8 mouse cellular contexts compared by ENCODE assay signal in genomic region chr10:68279516-68280501, GRCm38 (mm10). TPM values are rescaled to one million over a fixed set of nuclear protein-coding genes. Genes with fewer than 3 reads are reported as not detected.
DNase-seq lines count a peak whose midpoint lies in the region; ATAC-seq and TF ChIP-seq lines count a peak whose summit lies in the region.

No protein-coding gene starts in this region.

- peak; percentile 60 for TF ChIP-seq POLR2A in CH12.LX (IDR thresholded peaks at IDR 0.05; ENCODE audit: low read depth, low read length)
- TF ChIP-seq POLR2A in lung, adult 2 months (IDR thresholded peaks at IDR 0.05; ENCODE audit: borderline replicate concordance, extremely low read depth, low read depth, low read length) = peak; percentile 75; the same call in 1 of the 2 replicates

- no peak; the same call in 1 of the 2 replicates for TF ChIP-seq RAD21 in CH12.LX (IDR thresholded peaks at IDR 0.05; ENCODE audit: low read depth, low read length)

- under 1% methylated on average over 41 of the region's 41 CpGs for WGBS in forebrain, embryonic 15.5 days
- under 1% methylated on average over 41 of the region's 41 CpGs for WGBS in lung, adult 2 months
- WGBS in neural tube, embryonic 15.5 days = under 1% methylated on average over 41 of the region's 41 CpGs

- dilution Hi-C loops in CH12.LX (cut with MboI; ENCODE audit: extremely low pct_ligation_motif_present, extremely low pct_unique_long_range_greater_than_20kb, low sequenced_read_pairs) = no loop called here

- intact Hi-C loops in heart, postnatal 14 days (cut with DNase I) = loop anchor here (2.0 to 5.0 kb wide), 7 partner anchors 43 to 408 kb away; no protein-coding TSS in a partner anchor

- peak overlapping the region; percentile 83 for H3K9ac ChIP-seq in CH12.LX (ENCODE audit: insufficient read depth, low read depth)
- H3K9ac ChIP-seq in forebrain, embryonic 15.5 days (replicated peaks) = peak overlapping the region; percentile 55
- H3K9ac ChIP-seq in neural tube, embryonic 15.5 days (replicated peaks) = peak overlapping the region; percentile 64

- H3K27ac ChIP-seq in CH12.LX (ENCODE audit: insufficient read depth, low read depth) = peak overlapping the region; percentile 61
- peak overlapping the region; percentile 52 for H3K27ac ChIP-seq in brown adipose tissue, adult 24 weeks (replicated peaks; ENCODE audit: low read depth, low read length)
- peak overlapping the region; percentile 91 for H3K27ac ChIP-seq in forebrain, embryonic 15.5 days (replicated peaks)
- H3K27ac ChIP-seq in neural tube, embryonic 15.5 days (replicated peaks) = peak overlapping the region; percentile 92

- no peaks in the 10 kb centered on the region for H3K27me3 ChIP-seq in CH12.LX (replicated peaks)
- no peaks in the 10 kb centered on the region for H3K27me3 ChIP-seq in forebrain, embryonic 15.5 days
- no peaks in the 10 kb centered on the region for H3K27me3 ChIP-seq in neural tube, embryonic 15.5 days (replicated peaks)

- no peaks in the 10 kb centered on the region for H3K9me3 ChIP-seq in CH12.LX (replicated peaks; ENCODE audit: low read length)
- H3K9me3 ChIP-seq in forebrain, embryonic 15.5 days = no peaks in the 10 kb centered on the region
- H3K9me3 ChIP-seq in neural tube, embryonic 15.5 days (replicated peaks) = no peaks in the 10 kb centered on the region

- peak overlapping the region; percentile 92 for H3K4me2 ChIP-seq in CH12.LX (ENCODE audit: insufficient read depth, low read depth, poor library complexity, severe bottlenecking)
- H3K4me2 ChIP-seq in forebrain, embryonic 15.5 days (replicated peaks) = peak overlapping the region; percentile 97
- H3K4me2 ChIP-seq in neural tube, embryonic 15.5 days = peak overlapping the region; percentile 92

- ATAC-seq in forebrain, embryonic 15.5 days (replicated peaks) = peak; percentile 14; the same call in 1 of the 2 replicates
- ATAC-seq in neural tube, embryonic 15.5 days (ENCODE audit: low FRiP score) = 0 out of 2 replicates have a peak, but pooled peaks have one; percentile 32

- no peaks in the 10 kb centered on the region; the same call in 1 of the 2 replicates for H3K79me2 ChIP-seq in CH12.LX (replicated peaks; ENCODE audit: control insufficient read depth, extremely low read depth, insufficient read depth, poor library complexity, severe bottlenecking)

- H3K4me3 ChIP-seq in CH12.LX (replicated peaks in 1 of 3; ENCODE audit: low read depth in 2 of 3, low read length in 2 of 3, poor library complexity in 1 of 3) = peak overlapping the region; percentile 63 to 81 (median 68)
- H3K4me3 ChIP-seq in brown adipose tissue, adult 24 weeks (ENCODE audit: insufficient read depth, low read depth, low read length) = peak overlapping the region; percentile 74
- peak overlapping the region; percentile 70 for H3K4me3 ChIP-seq in forebrain, embryonic 15.5 days
- peak overlapping the region; percentile 84 for H3K4me3 ChIP-seq in lung, adult 2 months (replicated peaks; ENCODE audit: extremely low read depth, low read depth, low read length)
- peak overlapping the region; percentile 67 for H3K4me3 ChIP-seq in neural tube, embryonic 15.5 days (replicated peaks)

- peaks cover 5 to 26% of the 10 kb centered on the region in 2 experiments; a peak in 3 of 4 replicates for H3K4me1 ChIP-seq in CH12.LX (ENCODE audit: control insufficient read depth in 1 of 2, insufficient read depth in 2 of 2)
- no peaks in the 10 kb centered on the region for H3K4me1 ChIP-seq in brown adipose tissue, adult 24 weeks (ENCODE audit: control insufficient read depth, insufficient read depth, insufficient read length, low read length)
- peaks cover 57% of the 10 kb centered on the region for H3K4me1 ChIP-seq in forebrain, embryonic 15.5 days
- no peaks in the 10 kb centered on the region for H3K4me1 ChIP-seq in lung, adult 2 months (ENCODE audit: control insufficient read depth, insufficient read depth, low read length)
- H3K4me1 ChIP-seq in neural tube, embryonic 15.5 days = peaks cover 42% of the 10 kb centered on the region

- no peak for TF ChIP-seq CTCF in CH12.LX (conservative IDR thresholded peaks at IDR 0.05 in 1 of 2, IDR thresholded peaks at IDR 0.05 in 1 of 2; ENCODE audit: low read depth in 2 of 2, low read length in 2 of 2)
- TF ChIP-seq CTCF in lung, adult 2 months (IDR thresholded peaks at IDR 0.05; ENCODE audit: insufficient read depth, low read length) = no peak

- TF ChIP-seq EP300 in CH12.LX (IDR thresholded peaks at IDR 0.05; ENCODE audit: low read length) = peak; percentile 50; the same call in 1 of the 2 replicates

- H3K36me3 ChIP-seq in CH12.LX (replicated peaks in 1 of 2; ENCODE audit: control insufficient read depth in 1 of 2, insufficient read depth in 1 of 2, low read length in 1 of 2) = no peaks in the 10 kb centered on the region
- no peaks in the 10 kb centered on the region for H3K36me3 ChIP-seq in forebrain, embryonic 15.5 days
- no peaks in the 10 kb centered on the region for H3K36me3 ChIP-seq in neural tube, embryonic 15.5 days

- peak; percentile 41 for DNase-seq in CH12.LX (ENCODE audit: extremely low read depth)
- peak; percentile 75 to 79 for DNase-seq in heart, postnatal 14 days
- DNase-seq in layer of hippocampus, adult 18-20 months (ENCODE audit: low spot score in 2 of 2) = peak; percentile 68 to 78
- DNase-seq in lung, adult 2 months = peak; percentile 71
- DNase-seq in thymus, postnatal 0 days (ENCODE audit: low spot score) = peak; percentile 51

- in situ Hi-C loops in CH12.LX (cut with MboI; ENCODE audit: low pct_ligation_motif_present, low pct_unique_long_range_greater_than_20kb, low sequenced_read_pairs) = loop anchor here (10.0 kb wide), 1 partner anchor 115 kb away; no protein-coding TSS in a partner anchor

TF ChIP-seq in CH12.LX, 34 proteins besides CTCF, POLR2A, EP300 and RAD21 (continues in another document):
- no peak for TF ChIP-seq ZKSCAN1 (IDR thresholded peaks at IDR 0.05; ENCODE audit: borderline replicate concordance, low read depth, low read length)
- TF ChIP-seq USF1 (IDR thresholded peaks at IDR 0.05; ENCODE audit: low read depth, low read length) = no peak
- peak; percentile 32; the same call in 1 of the 2 replicates for TF ChIP-seq NELFE (IDR thresholded peaks at IDR 0.05; ENCODE audit: low read depth, low read length)
- no peak for TF ChIP-seq RCOR1 (conservative IDR thresholded peaks at IDR 0.05; ENCODE audit: low read depth, low read length)
- no peak for TF ChIP-seq POLR2AphosphoS2 (IDR thresholded peaks at IDR 0.05; ENCODE audit: low read depth, low read length)
- peak; percentile 48; the same call in 1 of the 2 replicates for TF ChIP-seq TBP (conservative IDR thresholded peaks at IDR 0.05; ENCODE audit: low read depth, low read length)
- TF ChIP-seq UBTF (IDR thresholded peaks at IDR 0.05; ENCODE audit: low read depth, low read length) = no peak
- no peak for TF ChIP-seq ZNF384 (IDR thresholded peaks at IDR 0.05; ENCODE audit: low read depth, low read length)
- TF ChIP-seq MAX (IDR thresholded peaks at IDR 0.05; ENCODE audit: low read length) = 0 out of 2 replicates have a peak, but pooled peaks have one; percentile 17
- peak; percentile 23; the same call in 1 of the 2 replicates for TF ChIP-seq IRF4 (IDR thresholded peaks at IDR 0.05; ENCODE audit: low read depth, low read length)
- no peak for TF ChIP-seq PAX5 (IDR thresholded peaks at IDR 0.05; ENCODE audit: low read length)
- no peak for TF ChIP-seq JUND (conservative IDR thresholded peaks at IDR 0.05; ENCODE audit: low read depth, low read length)
- TF ChIP-seq BHLHE40 (IDR thresholded peaks at IDR 0.05; ENCODE audit: low read depth, low read length) = no peak
- TF ChIP-seq ELF1 (IDR thresholded peaks at IDR 0.05; ENCODE audit: low read depth, low read length) = peak; percentile 42; the same call in 1 of the 2 replicates
- TF ChIP-seq JUN (IDR thresholded peaks at IDR 0.05; ENCODE audit: insufficient read depth, low read depth, low read length) = no peak
- no peak for TF ChIP-seq ZMIZ1 (IDR thresholded peaks at IDR 0.05; ENCODE audit: low read depth, low read length)
- TF ChIP-seq CHD2 (IDR thresholded peaks at IDR 0.05; ENCODE audit: low read length) = 0 out of 2 replicates have a peak, but pooled peaks have one; percentile 5
- peak; percentile 38; the same call in 1 of the 2 replicates for TF ChIP-seq CHD1 (IDR thresholded peaks at IDR 0.05; ENCODE audit: low read depth, low read length)
- 0 out of 2 replicates have a peak, but pooled peaks have one; percentile 49 for TF ChIP-seq MXI1 (IDR thresholded peaks at IDR 0.05; ENCODE audit: low read depth, low read length)
- no peak for TF ChIP-seq KAT2A (IDR thresholded peaks at IDR 0.05; ENCODE audit: insufficient replicate concordance, low read length)
- TF ChIP-seq HCFC1 (IDR thresholded peaks at IDR 0.05; ENCODE audit: low read depth, low read length) = no peak
- no peak for TF ChIP-seq SMC3 (IDR thresholded peaks at IDR 0.05; ENCODE audit: low read depth, low read length)
- TF ChIP-seq GABPA (IDR thresholded peaks at IDR 0.05; ENCODE audit: insufficient replicate concordance, low read depth, low read length) = no peak
- no peak for TF ChIP-seq MAFK (IDR thresholded peaks at IDR 0.05; ENCODE audit: insufficient replicate concordance, low read length)
- TF ChIP-seq MEF2A (IDR thresholded peaks at IDR 0.05; ENCODE audit: borderline replicate concordance, low read depth, low read length) = peak; percentile 81
- peak; percentile 24; the same call in 1 of the 2 replicates for TF ChIP-seq MAZ (IDR thresholded peaks at IDR 0.05; ENCODE audit: low read depth, low read length)
- TF ChIP-seq ETS1 (conservative IDR thresholded peaks at IDR 0.05; ENCODE audit: low read depth, low read length) = 0 out of 2 replicates have a peak, but pooled peaks have one; percentile 26
- TF ChIP-seq NRF1 (IDR thresholded peaks at IDR 0.05; ENCODE audit: low read depth, low read length) = no peak
- TF ChIP-seq SIN3A (IDR thresholded peaks at IDR 0.05; ENCODE audit: low read length) = no peak; the same call in none of the 2 replicates

RNA-seq across cellular contexts. Expression of gene Arid5b, which starts 1.3 kb away (rescaled TPM):
- total RNA-seq in CH12.LX (2012; rRNA removed) (1.2 and 1.8 TPM in 2 replicates), CH12.LX (2014; rRNA removed) (1.1 and 1.3 TPM in 2 replicates)
- 2.0 and 2.6 TPM in 2 replicates for polyA plus RNA-seq in CH12.LX (2012; ENCODE audit: insufficient read length, low read depth)
- 5.0 and 8.5 TPM in 2 replicates for polyA plus RNA-seq in brown adipose tissue, adult 24 weeks (2012; ENCODE audit: insufficient read depth, insufficient read length, missing spikeins)
- 14.4 and 15.1 TPM in 2 replicates for polyA plus RNA-seq in forebrain, embryonic 15.5 days (2015; fragmentation: Nextera tagmentation; extraction: Ambion mirVana)
- total RNA-seq in heart, postnatal 14 days (2021) = 10 to 100 TPM; 25.6 to 26.0 TPM
- total RNA-seq in layer of hippocampus, adult 18-20 months (2021) = 10 to 100 TPM; 26.9 to 33.5 TPM
- polyA plus RNA-seq in lung, adult 2 months (2012; rRNA removed) = 17.7 and 20.1 TPM in 2 replicates
- 18.4 and 19.0 TPM in 2 replicates for polyA plus RNA-seq in neural tube, embryonic 15.5 days (2015; fragmentation: Nextera tagmentation; extraction: Ambion mirVana)
- polyA plus RNA-seq in thymus, postnatal 0 days (2015; fragmentation: Nextera tagmentation; extraction: Ambion mirVana) = 8.9 and 10.7 TPM in 2 replicates

Comparison
In these comparisons a context has a peak if more than half of its experiments do, and no peak if none do; other contexts are left out.
1. Peak in every context shown above with its lines: DNase-seq, ATAC-seq, H3K4me3 ChIP-seq and H3K27ac ChIP-seq.